Comparison of ENCODE assay signal across 9 mouse cellular contexts in the genomic region with DNA sequence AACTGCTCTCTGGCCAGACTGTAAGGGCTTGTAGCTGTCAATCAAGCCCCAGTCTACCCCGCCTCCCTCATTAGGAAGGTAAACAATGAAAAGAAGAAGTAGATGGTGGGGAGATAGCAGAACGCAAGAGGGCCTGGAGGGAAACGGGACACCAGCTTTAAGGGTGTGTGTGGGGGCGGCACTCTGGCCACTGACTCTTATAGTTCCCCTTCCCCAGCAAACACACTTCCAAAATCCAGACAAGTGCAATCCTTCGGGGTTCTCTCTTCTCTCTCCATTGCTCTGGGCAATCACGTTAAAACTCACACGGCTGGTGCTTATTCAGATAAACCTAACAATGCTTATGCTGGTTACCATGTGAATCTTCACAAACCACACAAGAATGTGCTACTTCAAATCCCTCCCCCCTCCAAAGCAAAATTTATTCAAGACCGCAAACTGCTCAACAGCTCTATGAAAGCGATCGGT. TPM values are rescaled to one million over a fixed set of nuclear protein-coding genes. Genes with fewer than 3 reads are reported as not detected.
DNase-seq lines count a peak whose midpoint lies in the region; ATAC-seq and TF ChIP-seq lines count a peak whose summit lies in the region.
"Had no signal": no experiment of that assay in that cellular context is flagged by ENCODE, and none has a peak within 500 bp of the region (broad histone marks: within the 10 kb centered on the region; RNA-seq: fewer than 3 reads in every experiment).

No protein-coding gene starts in this region.

- 0 out of 2 replicates have a peak, but pooled peaks have one; percentile 16 for TF ChIP-seq POLR2A in brain, embryonic 14.5 days (IDR thresholded peaks at IDR 0.05; ENCODE audit: borderline replicate concordance, extremely low read depth, insufficient read depth, insufficient read length, poor library complexity, severe bottlenecking)
- no peak for TF ChIP-seq POLR2A in cerebellum, adult 2 months (IDR thresholded peaks at IDR 0.05; ENCODE audit: borderline replicate concordance, insufficient read depth, low read length)

- peak overlapping the region; percentile 44 for H3K4me3 ChIP-seq in hindbrain, embryonic 10.5 days
- peak overlapping the region; percentile 12; the same call in 1 of the 2 replicates for H3K4me3 ChIP-seq in midbrain, postnatal 0 days (ENCODE audit: low read depth, low read length)
- H3K4me3 ChIP-seq in cerebellum, adult 2 months (replicated peaks; ENCODE audit: insufficient read depth, low read depth, low read length) = no peak overlapping the region

- peak overlapping the region; percentile 81; the same call in 1 of the 2 replicates for H3K27ac ChIP-seq in hindbrain, embryonic 10.5 days
- H3K27ac ChIP-seq in midbrain, postnatal 0 days (ENCODE audit: low read depth, low read length) = peak overlapping the region; percentile 43; the same call in 1 of the 2 replicates
- H3K27ac ChIP-seq in cerebellum, adult 2 months (ENCODE audit: insufficient read depth, low read length) = no peak overlapping the region

- intact Hi-C loops in left cerebral cortex, postnatal 36 days (cut with DNase I) = loop anchor here (10.0 kb wide), 1 partner anchor 187 kb away; no protein-coding TSS in a partner anchor

- TF ChIP-seq CTCF in brain, embryonic 14.5 days (IDR thresholded peaks at IDR 0.05; ENCODE audit: borderline replicate concordance, extremely low read depth, insufficient read depth, insufficient read length) = no peak
- TF ChIP-seq CTCF in midbrain, postnatal 0 days (IDR thresholded peaks at IDR 0.05) = no peak
- TF ChIP-seq CTCF in cerebellum, adult 2 months (IDR thresholded peaks at IDR 0.05; ENCODE audit: borderline replicate concordance, insufficient read depth, low read depth, low read length) = no peak

- no peaks in the 10 kb centered on the region for H3K36me3 ChIP-seq in hindbrain, embryonic 10.5 days
- H3K36me3 ChIP-seq in midbrain, postnatal 0 days (ENCODE audit: insufficient read depth, low read length) = no peaks in the 10 kb centered on the region

- peak overlapping the region; percentile 23 for H3K4me2 ChIP-seq in midbrain, postnatal 0 days (ENCODE audit: low read depth, low read length, poor library complexity, severe bottlenecking)

- peak; percentile 6 for DNase-seq in left cerebral cortex, postnatal 36 days (ENCODE audit: low spot score in 2 of 2)
- no peak for DNase-seq in left cerebral cortex, adult 18-20 months (ENCODE audit: low spot score in 2 of 2)
- peak; percentile 89 for DNase-seq in brain, embryonic 14.5 days (ENCODE audit: low read depth)
- DNase-seq in hindbrain, embryonic 10.5 days (ENCODE audit: low spot score) = peak; percentile 59
- DNase-seq in midbrain, postnatal 0 days (ENCODE audit: low spot score) = no peak
- DNase-seq in cerebellum, adult 2 months = no peak
- DNase-seq in cerebellum, postnatal 36 days = no peak
- DNase-seq in adipocyte (ENCODE audit: low spot score) = no peak

- no peak overlapping the region for H3K9ac ChIP-seq in midbrain, postnatal 0 days (replicated peaks; ENCODE audit: low read length, poor library complexity, severe bottlenecking)

- ATAC-seq in midbrain, postnatal 0 days (ENCODE audit: low FRiP score) = no peak; the same call in 1 of the 2 replicates

- H3K4me1 ChIP-seq in hindbrain, embryonic 10.5 days (replicated peaks) = peaks cover 39% of the 10 kb centered on the region
- no peaks in the 10 kb centered on the region for H3K4me1 ChIP-seq in midbrain, postnatal 0 days (ENCODE audit: insufficient read depth, low read length)
- H3K4me1 ChIP-seq in cerebellum, adult 2 months (ENCODE audit: control insufficient read depth, insufficient read depth, low read length) = no peaks in the 10 kb centered on the region

- WGBS in hindbrain, embryonic 10.5 days = 0% methylated on average over 10 of the region's 10 CpGs
- 27% methylated on average over 10 of the region's 10 CpGs for WGBS in midbrain, postnatal 0 days
- WGBS in cerebellum, adult 2 months = 69% methylated on average over 10 of the region's 10 CpGs

- H3K9me3 ChIP-seq in hindbrain, embryonic 10.5 days = no peaks in the 10 kb centered on the region
- no peaks in the 10 kb centered on the region for H3K9me3 ChIP-seq in midbrain, postnatal 0 days (ENCODE audit: low read length)

- H3K27me3 ChIP-seq in hindbrain, embryonic 10.5 days (ENCODE audit: insufficient read depth, poor library complexity, severe bottlenecking) = peaks cover 95% of the 10 kb centered on the region
- peaks cover 40% of the 10 kb centered on the region for H3K27me3 ChIP-seq in midbrain, postnatal 0 days (ENCODE audit: insufficient read depth, low read length)
- peaks cover 4% of the 10 kb centered on the region; the same call in 1 of the 2 replicates for H3K27me3 ChIP-seq in cerebellum, adult 2 months (ENCODE audit: control insufficient read depth, insufficient read depth, low read length)

RNA-seq across cellular contexts. Expression of gene Otx1, which starts 5.5 kb away (rescaled TPM):
- 1 to 10 TPM; 6.1 to 6.2 TPM for total RNA-seq in left cerebral cortex, postnatal 36 days (2021)
- total RNA-seq in left cerebral cortex, adult 18-20 months (2021) = 1 to 10 TPM; 5.0 to 5.3 TPM
- polyA plus RNA-seq in brain, embryonic 14.5 days (2012; rRNA removed) = 18.5 and 18.8 TPM in 2 replicates
- polyA plus RNA-seq in hindbrain, embryonic 10.5 days (2016; fragmentation: Nextera tagmentation; extraction: Ambion mirVana) = 2.9 and 5.3 TPM in 2 replicates
- total RNA-seq in midbrain, postnatal 0 days (2014; rRNA removed) = 5.5 and 6.5 TPM in 2 replicates
- 7.6 and 8.1 TPM in 2 replicates for polyA plus RNA-seq in midbrain, postnatal 0 days (2015; fragmentation: Nextera tagmentation; extraction: Ambion mirVana)
- polyA plus RNA-seq in cerebellum, adult 2 months (2012; rRNA removed) = 0.21 and 0.29 TPM in 2 replicates
- polyA plus RNA-seq: liver, embryonic 16.5 days had no signal

Comparison
In these comparisons a context has a peak if more than half of its experiments do, and no peak if none do; other contexts are left out.
1. DNase-seq: peak in left cerebral cortex, postnatal 36 days (2 of 2), brain, embryonic 14.5 days (single experiment) and hindbrain, embryonic 10.5 days (single experiment); none in left cerebral cortex, adult 18-20 months (0 of 2), midbrain, postnatal 0 days (single experiment), cerebellum, adult 2 months (0 of 2), cerebellum, postnatal 36 days (0 of 2) and adipocyte (single experiment).